Mouse (Mus musculus) erythroblast, embryonic 14.5 days (primary cell): Measurements from ENCODE around the gene Barhl2.

Source experiments
- GATA1 ChIP-seq: IDR thresholded peaks from 2 replicates; pipeline ENCODE4 v1.6.1; 2012; ENCODE audit warnings: low read length, inconsistent platforms, mixed read lengths
- TAL1 ChIP-seq: IDR thresholded peaks from 3 replicates; pipeline ENCODE4 v1.6.1; 2012; ENCODE audit warnings: low read length, inconsistent platforms, mixed read lengths

GRCm38 (mm10) chr5:106438916-106439315 is 19.1 kb downstream of the Barhl2 start:
- no peak for TF ChIP-seq GATA1
- no peak for TF ChIP-seq TAL1
